Mouse (Mus musculus) gastrocnemius, postnatal 14 days (tissue): ENCODE data around the gene Tra2b. TPM values are rescaled to one million over a fixed set of nuclear protein-coding genes. Genes with fewer than 3 reads are reported as not detected.
A peak's percentile ranks its signal among the peaks of the same experiment; 100 is the strongest.
"Not testable (repeated sequence)": the region's sequence is repeated elsewhere in the genome, so short reads cannot be mapped to it uniquely, and the experiment has no call there.

ENCODE experiments used
- DNase-seq: peaks from one replicate; pipeline ENCODE4 v3.0.0; 2021; ENCODE audit warnings: mixed read lengths
- intact Hi-C: fragments of 180-260 bp; cut with DNase I; formaldehyde crosslinking; loops from one replicate; pipeline ENCODE4 v1.15.1; 2025; ENCODE audit warnings: low total_unique reads
- long read RNA-seq, 2 experiments: library from polyadenylated mRNA; stranded (forward); transcript quantifications; one replicate each; pipeline ENCODE4 v2.0.0; 2021
- total RNA-seq, 2 experiments: library from RNA; stranded (reverse); gene quantifications; 2 replicates each; pipeline ENCODE4 v1.2.3; 2021

Tra2b gene
- total RNA-seq, result 10 to 100 TPM; 37.5 to 38.4 TPM
- long read RNA-seq, experiment 1, partial matches to known transcripts, result 2 of 9 reads
- long read RNA-seq, experiment 1, other reads (novel, unspliced or antisense), result 2 of 9 reads
- long read RNA-seq, experiment 2, partial matches to known transcripts, result 0 of 5 reads
- long read RNA-seq, experiment 2, other reads (novel, unspliced or antisense), result 1 of 5 reads

DNA sequence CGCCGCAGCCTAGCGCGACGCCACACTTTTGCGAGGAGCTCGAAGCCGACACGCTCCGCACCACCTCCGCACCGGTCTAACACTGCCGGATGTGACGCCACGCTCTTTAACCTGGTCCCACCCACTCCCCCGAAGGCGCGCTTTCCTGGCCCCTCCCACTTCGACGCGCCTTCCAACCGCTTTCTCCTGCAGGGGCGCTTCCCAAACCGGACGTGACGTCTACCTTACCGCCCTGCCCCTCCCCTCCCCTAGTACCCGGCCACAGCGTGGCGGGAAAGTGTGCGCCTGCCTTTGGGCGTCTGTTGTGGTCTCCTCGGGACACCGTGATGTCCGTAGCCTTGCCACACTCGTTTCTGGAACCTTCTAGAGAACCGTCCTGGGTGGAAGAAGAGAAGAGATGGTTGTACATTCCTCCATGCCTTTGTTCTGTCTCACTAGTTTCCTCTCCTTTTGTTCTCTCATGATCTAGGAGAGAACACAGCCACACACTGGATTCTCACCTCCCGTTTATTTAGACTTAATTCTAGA is at the start of gene Tra2b:
Gene Tra2b, minus strand, starts transcription at position 157 of the 528 bp plus-strand sequence.
- DNase-seq, result peak; percentile 97
- intact Hi-C loops, result no loop called here

DNA sequence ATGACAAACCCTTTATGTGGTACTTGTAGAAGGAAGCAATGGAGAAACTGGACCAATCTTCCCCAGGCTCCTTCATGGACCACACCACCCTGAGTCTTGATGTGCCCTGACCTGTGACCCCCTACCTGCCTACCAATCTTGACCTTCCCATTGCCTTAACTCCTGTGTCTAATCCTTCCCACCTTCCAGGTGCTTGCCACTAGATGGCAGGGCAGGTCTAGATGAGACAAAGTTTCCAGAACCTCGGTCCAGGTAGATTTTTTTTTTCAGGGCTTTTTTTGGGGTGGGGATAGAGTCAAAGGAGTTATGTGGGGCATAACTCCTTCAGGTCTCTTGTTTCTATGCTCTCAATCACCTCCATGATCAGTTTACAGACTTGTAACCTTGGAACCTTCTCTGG is 44.8 kb upstream of the Tra2b start:
- intact Hi-C loops, result loop anchor here (5.0 kb wide), 1 partner anchor 237 kb away; no protein-coding TSS in a partner anchor
- DNase-seq, result peak; percentile 35

DNA sequence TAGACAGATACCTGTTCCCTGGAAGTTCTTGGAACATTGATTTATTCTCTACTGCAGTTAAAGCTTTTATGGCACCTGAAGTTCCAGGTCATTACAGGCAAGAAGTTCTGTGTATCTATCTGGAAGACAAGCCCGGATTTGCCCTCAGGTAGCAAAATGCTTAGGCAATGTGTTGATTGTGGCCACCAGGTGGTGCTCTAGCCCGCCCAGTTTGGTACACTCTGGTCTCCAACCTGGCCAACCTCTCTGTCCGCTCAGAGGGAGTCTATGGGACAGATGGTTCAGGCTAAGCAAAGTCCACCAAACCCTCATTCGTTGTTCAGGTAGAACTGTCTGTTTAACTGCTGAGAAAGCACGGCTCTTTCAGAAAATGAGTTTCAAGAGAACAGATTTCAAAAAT is 36.8 kb upstream of the Tra2b start:
- intact Hi-C loops, result no loop called here
- DNase-seq, result peak; percentile 73

DNA sequence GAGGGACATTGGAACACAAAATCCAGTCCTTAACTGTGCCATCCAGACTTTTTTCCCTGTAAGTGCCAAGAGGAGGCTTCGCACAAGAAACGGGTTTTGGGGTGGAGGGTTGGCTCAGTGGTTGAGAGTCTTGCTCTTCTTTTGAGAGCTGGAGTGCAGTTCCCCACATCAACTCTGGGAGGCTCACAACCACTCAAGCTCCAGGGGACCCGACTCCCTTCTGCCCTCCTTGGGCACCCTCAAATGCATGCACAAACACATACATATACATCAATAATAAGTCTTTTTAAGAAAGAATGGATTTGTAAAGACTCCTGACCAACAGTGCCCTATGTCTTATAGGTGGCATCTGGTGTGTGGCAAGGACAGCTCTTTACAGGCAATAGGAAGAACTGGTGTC is 35.6 kb upstream of the Tra2b start:
- intact Hi-C loops, result no loop called here
- no peak for DNase-seq

DNA sequence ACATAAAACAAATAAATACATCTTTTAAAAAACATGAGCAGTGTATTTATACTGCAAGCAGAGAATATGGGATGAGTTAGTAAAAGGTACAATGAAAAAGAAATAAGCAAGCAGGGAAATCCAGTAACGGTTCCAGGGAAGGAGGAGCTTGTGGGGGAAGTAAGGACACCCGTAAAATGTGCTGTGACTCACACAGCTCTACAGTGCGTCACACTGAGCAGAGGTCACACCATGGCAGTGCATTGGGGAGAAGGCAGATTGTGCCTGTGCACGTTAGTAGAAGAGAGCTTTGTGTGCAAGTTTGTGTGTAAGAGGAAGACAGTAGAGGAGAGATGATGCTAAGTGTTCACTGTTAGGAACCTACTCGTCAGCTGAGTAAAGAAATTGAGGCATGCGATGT is 31.1 kb upstream of the Tra2b start:
- intact Hi-C loops, result no loop called here
- DNase-seq, result no peak

DNA sequence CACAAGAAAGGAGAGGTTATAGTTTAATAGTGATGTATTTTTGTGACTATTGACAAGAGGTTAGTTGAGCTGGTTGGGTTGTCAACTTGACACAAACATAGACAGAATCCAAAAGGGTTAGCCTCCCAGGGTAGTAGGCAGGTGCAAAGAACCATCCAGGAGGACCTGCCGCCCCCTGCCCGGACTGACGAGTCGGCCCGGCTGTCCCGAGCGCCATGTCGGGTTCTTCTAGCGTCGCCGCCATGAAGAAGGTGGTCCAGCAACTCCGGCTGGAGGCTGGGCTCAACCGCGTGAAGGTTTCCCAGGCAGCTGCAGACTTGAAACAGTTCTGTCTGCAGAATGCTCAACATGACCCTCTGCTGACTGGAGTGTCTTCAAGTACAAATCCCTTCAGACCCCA is 29.0 kb upstream of the Tra2b start:
- intact Hi-C loops, DNase-seq: not testable (repeated sequence)

DNA sequence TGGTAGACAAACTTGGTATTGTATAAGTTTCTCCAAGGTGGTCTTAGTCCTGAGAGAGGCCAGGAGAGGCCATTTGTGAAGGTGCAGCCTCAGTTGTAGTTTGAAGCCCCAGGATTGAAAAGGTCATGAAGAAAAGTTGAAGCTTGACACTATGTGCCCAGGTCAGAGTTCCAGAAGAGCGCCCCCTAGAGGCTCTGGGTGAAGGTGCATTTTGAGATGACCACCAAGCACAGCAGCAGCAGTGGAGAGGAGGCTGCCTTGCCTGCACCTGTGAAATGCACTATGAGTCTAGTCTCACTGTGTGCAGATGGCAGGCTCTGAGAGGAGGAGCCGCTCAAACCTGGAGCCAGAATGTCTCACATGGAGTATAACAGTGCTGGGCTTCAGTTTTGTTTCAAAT is 27.8 kb upstream of the Tra2b start:
- DNase-seq, result no peak
- intact Hi-C loops, result no loop called here

DNA sequence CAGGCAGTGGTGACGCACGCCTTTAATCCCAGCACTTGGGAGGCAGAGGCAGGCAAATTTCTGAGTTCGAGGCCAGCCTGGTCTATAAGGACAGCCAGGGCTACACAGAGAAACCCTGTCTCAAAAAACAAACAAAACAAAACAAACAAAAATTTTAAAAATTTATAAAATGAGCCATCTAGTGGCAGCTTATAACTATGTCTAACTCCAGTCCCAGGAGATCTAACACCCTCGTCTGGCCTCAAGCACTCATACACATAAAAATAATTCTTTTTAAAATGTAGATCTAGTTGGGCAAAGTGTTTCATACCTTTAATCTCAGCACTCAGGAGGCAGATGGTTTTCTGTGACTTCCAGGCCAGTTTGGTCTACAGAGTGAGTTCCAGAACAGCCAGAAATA is 26.6 kb upstream of the Tra2b start:
- intact Hi-C loops, result no loop called here

DNA sequence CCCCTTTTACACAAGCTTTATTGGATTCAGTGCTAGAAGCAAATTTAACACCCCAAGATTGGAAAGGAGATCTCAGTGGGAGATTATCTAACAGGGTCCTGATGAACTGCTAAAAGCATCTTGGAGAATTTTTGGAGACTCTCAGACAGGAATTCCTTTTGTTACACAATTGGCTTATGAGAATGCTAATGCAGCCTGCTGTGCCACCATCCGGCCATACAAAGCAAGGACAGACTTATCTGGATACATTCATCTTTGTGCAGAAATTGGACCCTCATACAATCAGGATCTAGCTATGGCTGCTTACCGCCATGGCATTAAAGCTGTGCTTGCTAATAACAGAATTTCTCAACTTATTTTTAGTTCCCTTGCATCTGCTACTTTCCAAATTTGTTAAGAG is 23.8 kb upstream of the Tra2b start:
- no peak for DNase-seq
- intact Hi-C loops, result no loop called here

More for the DNA sequence above, 26.6 kb upstream of the Tra2b start:
- no peak for DNase-seq

DNA sequence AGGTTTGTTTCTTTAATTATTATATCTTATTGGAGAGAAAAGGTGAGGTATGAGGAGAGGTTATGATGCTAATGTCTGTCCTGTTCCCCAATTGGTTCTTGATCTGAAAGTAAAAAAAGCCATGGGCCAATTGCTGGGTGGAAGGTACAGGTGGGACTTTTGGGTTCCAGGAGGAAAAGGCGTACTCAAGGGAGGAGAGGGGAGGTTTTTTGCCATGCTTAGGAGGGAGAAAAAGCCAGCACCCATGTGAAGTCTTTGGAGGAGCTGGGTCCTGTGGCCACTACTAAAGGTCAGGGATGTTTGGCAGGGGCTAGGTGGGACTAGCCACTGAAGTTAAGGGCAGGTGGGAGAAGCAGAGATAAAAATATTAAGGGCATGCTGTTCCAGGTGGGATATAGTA is 21.2 kb upstream of the Tra2b start:
- DNase-seq, result no peak
- intact Hi-C loops, result no loop called here

DNA sequence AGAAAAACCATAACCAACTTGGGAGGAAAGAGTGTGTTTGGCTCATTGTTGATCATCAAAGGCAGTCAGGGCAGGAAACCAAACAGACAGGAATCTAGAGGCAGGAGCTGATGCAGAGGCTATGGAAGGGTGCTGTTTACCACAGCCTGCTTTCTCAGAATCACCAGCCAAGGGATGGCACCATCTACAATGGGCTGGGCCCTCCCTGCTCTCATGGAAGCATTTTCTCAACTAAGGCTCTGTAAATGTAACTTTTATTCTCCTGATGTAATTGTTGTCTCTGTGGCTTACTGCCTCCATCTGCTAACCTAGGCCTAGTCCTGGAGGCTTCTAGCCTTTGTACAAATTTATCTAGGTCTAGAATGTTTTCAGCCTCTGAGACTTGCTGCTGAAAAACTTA is 10.7 kb upstream of the Tra2b start:
- no peak for DNase-seq
- intact Hi-C loops, result no loop called here

DNA sequence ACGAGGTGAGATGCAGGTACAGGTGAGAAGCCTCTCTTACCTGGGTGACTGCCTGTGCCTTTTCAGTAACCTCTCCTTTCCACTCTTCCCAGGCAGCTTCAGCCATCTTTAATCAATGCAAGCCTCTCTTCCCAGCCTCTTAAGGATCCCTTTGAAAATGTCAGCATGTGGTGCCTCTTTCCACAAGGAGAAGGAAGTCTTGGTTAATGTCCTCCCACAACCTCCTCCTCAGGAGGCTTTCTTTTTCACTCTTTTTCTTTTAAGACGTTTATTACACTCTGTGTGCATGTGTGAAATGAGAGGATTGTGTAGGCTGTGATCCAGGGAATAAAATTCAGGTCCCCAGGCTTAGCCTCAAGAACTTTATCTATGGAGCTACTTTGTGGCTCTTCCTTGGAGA is 9.3 kb upstream of the Tra2b start:
- no peak for DNase-seq
- intact Hi-C loops, result no loop called here

DNA sequence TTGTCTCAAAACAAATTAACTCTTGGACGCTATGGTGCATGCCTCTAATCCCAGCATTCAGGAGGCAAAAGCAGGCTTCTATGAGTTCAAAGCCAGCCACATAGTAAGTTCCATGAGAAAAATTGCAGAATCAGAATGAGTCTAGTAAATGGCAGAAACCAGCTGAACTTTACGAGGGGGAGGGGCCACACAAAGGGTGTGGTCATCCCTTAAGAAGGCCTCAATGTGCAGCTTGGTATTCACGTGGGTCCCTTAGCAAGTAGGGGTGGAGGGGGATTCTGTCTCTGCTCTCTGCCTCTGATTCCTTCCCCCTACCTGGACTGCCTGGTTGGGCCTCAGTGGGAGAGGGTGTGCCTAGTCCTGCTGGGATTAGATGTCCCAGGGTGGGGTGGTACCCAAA is 4.7 kb upstream of the Tra2b start:
- no peak for DNase-seq
- intact Hi-C loops, result no loop called here

DNA sequence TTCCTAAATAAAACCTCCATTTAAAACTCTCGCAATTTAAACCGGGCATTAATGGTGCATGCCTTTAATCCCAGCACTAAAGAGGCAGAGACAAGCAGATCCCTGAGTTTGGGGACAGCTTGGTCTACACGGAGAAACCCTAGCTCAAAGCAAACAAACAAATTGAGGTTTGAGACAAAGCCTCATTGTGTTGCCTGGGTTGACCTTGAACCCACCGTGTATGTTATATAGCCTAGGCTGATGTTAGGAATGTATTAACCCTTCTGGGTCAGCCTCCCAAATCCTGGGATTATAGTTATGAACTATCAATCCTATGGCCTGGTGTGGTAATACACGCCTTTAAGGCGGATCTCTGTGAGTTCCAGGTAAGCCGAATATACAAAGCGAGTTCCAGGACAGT is 579 bp upstream of the Tra2b start:
- intact Hi-C loops, result no loop called here
- DNase-seq, result no peak

DNA sequence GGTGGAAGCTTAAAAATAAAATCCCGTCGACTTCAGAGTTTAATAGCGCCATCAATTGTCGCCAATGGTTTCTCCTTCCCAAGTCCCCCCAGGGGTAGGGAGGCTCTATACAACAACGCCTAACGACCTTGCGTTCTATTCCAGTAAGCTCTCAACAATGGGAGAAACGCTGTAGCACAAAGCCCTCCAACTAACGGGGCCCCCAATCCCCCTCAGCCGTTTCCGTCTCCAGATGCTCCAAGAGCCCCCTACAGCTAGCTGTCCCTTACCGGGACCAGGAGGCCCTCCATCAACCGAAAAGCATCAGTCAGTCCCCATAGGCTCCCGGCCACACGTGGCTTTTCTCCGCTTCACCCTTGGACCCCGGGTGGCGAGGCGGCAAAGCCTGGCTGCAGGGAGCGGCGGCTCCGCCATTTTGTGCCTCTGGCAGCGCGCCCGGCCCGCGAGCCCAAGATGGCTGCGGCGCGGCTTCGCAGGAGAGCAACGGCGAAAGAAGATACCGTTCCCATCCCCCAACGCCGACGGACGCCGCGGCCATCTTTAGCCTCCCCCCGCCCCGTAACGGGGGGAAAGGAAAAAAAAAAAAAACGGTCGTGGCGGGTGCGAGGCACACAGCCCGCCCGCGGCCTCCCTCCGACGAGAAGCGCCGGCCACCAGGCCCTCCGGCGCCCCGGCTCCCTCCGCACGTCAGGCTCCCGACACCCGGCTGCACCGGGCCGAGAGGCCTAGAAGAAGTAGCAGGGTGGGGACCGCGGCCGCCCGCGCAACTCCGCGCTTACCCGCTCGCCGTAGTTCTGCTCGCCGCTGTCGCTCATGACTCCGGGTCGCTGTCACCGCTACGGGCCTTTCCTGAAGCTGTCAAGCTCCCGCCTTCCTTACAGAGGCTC is 600 bp downstream of the Tra2b start:
- intact Hi-C loops, result no loop called here
- peak; percentile 91 for DNase-seq

DNA sequence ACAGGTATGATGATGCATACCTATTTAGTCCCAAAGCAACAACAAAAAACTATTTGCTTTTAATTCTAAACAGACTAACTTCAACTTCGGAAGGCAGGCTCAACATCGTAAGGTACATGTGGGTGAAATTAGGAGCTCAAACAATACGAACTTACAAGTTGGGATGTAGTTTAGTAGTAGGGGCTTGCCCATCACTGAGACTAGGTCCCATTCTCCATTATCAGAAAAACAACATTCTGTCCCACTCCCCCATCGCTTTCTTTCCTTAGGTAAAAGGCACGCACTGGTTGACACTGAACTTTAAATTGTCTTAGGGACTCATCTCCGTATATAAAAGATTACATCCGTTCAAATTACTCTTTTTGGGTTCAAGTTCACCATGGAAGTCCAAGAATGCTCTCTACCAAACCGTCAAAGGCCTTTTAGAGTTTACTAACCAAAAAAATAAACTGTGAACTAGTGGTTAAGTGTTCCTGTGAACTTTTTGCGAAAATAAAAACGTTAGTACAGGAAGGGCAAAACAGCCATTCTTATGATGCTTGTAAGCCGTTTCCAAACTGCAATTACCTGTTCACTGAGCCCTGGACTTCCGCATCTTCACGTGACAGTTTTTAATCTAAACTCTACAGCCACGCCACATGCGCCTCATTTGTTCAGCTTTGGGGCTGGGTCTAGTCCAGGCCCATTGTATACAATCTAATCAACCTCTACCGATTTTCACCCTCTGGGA is 1.4 kb downstream of the Tra2b start:
- intact Hi-C loops, result no loop called here
- DNase-seq, result no peak

DNA sequence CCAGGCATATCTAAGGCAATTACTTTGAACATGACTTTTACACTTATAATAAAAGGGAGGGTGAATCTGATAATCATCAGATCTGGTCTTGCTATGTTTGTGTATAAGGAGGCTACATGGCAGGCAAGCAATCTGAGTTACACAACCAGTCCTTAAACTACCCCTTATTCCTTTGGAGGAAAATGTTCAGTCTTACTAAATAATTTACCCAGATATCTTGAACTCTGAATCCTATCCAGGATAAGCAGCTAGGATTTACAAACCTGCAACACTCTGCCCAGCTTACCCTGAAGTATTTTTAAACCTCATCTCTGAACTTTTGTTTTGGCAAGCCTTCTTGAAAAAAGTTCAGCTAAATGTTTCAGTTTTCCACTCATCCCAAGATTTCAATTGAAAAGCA is 2.7 kb downstream of the Tra2b start:
- intact Hi-C loops, result no loop called here
- no peak for DNase-seq

DNA sequence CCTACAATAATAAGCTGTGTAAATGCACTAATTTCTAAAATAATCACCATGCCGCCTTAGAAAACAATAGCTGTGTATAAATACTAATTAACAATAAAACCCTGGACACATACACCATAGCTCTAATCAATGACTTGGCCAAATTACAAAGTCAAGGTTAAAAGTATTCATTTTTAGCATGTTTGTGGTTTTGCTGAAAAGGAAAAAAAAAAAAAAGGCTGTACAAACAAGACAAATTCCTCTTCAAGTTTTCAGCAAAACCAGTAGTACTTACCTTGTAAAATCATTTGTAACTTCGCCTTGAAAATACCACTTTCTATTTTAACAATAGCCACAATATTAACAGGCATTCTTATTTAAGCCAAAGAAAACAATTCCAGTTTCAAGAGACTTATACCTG is 4.2 kb downstream of the Tra2b start:
- no peak for DNase-seq
- intact Hi-C loops, result no loop called here

DNA sequence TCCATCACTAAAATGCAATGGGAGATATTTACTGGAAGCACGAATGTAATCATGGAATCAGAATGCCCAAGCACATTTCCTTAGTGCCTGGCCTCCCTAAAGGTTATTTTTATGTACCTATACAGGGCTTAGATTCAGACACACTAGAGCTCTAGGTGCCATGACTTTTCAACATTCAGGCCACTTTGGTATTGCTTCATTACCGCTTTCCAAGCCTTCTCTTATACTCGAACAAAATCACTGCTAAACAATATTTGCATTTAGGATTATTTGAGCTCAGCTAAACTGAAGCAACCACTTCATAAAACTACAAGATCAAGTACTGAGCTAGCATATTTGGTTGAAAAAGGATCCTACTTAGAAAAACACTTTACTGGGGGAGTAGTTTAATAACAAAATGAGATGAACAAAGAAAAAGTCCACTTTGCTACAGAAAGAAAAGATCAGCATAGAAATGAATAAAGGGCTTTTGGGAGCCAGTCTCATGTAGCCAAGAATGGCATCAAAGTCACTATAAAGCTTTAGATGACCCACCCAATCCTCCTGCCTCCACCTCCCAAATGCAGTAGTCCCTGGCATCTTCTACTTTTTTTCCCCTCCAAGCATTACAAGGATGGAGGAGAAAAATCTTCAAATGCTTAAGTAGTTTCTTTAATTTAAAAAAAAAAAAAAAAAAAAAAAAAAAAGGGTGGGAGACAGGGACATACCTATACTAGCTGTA is 5.2 kb downstream of the Tra2b start:
- intact Hi-C loops, result no loop called here
- DNase-seq, result no peak

DNA sequence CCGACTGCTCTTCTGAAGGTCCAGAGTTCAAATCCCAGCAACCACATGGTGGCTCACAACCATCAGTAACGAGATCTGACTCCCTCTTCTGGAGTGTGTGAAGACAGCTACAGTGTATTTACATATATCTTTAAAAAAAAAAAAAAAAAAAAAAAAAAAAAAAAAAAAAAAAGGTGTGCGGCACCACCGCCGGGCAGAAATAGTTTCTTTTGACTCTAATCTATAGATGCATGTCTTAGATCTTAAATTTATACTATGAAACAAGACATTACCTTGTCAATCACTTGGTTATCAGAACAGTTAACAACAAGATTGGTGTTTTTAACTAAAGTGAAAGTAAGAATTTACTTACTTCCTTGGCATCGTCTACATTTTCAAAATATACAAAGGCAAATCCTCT is 13.6 kb downstream of the Tra2b start:
- intact Hi-C loops, DNase-seq: not testable (repeated sequence)
